Comparison of ENCODE assay signal across 10 mouse cellular contexts in the genomic region with DNA sequence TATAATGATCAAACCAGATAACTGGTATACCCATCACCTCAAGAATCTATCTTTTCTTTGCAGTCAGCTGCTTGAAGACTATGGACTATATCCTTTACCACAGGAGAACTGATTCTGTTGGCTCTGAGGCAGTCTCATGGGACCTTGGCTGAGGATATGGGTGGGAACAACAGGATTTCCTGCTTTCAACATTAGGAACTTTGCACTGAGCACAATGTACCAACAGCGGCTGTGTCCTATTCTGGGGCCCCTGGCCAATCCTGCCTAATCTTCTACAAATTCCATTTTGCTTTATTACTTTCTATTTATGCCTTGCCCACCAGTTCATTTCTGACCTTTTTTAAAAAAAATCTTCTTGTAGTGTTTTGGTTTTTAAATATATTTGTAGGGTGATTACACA. TPM values are rescaled to one million over a fixed set of nuclear protein-coding genes. Genes with fewer than 3 reads are reported as not detected.
DNase-seq lines count a peak whose midpoint lies in the region; ATAC-seq and TF ChIP-seq lines count a peak whose summit lies in the region.
"Had no signal": no experiment of that assay in that cellular context is flagged by ENCODE, and none has a peak within 500 bp of the region (broad histone marks: within the 10 kb centered on the region; RNA-seq: fewer than 3 reads in every experiment).

No protein-coding gene starts in this region.

- no peaks in the 10 kb centered on the region for H3K27me3 ChIP-seq in kidney, adult 2 months (replicated peaks; ENCODE audit: control insufficient read depth, insufficient read depth, low read length)
- no peaks in the 10 kb centered on the region for H3K27me3 ChIP-seq in forebrain, embryonic 16.5 days (replicated peaks; ENCODE audit: control insufficient read depth, insufficient read depth, low read length)
- H3K27me3 ChIP-seq: limb, embryonic 15.5 days had no signal

- no peaks in the 10 kb centered on the region for H3K9me3 ChIP-seq in forebrain, embryonic 16.5 days (ENCODE audit: control insufficient read depth, low read length)
- H3K9me3 ChIP-seq: limb, embryonic 15.5 days had no signal

- H3K4me2 ChIP-seq in forebrain, embryonic 16.5 days (ENCODE audit: low read length): no peak overlapping the region
- H3K4me2 ChIP-seq: limb, embryonic 15.5 days had no signal

- no peak for TF ChIP-seq CTCF in kidney, adult 2 months (conservative IDR thresholded peaks at IDR 0.05; ENCODE audit: insufficient read depth, insufficient read length, low read depth, low read length)

- H3K4me3 ChIP-seq in kidney, adult 2 months (ENCODE audit: insufficient read depth, low read depth, low read length): no peak overlapping the region
- no peak overlapping the region for H3K4me3 ChIP-seq in forebrain, embryonic 16.5 days (replicated peaks; ENCODE audit: low read length)
- H3K4me3 ChIP-seq: limb, embryonic 15.5 days had no signal

- ATAC-seq in forebrain, embryonic 16.5 days: no peak
- ATAC-seq: activated CD4-positive, CD25-positive, alpha-beta regulatory T cell, adult 4 months had no signal

- TF ChIP-seq POLR2A in kidney, adult 2 months (IDR thresholded peaks at IDR 0.05; ENCODE audit: low read depth, low read length): no peak

- 76% methylated on average over 1 of the region's 1 CpGs for WGBS in kidney, adult 2 months
- 92% methylated on average over 1 of the region's 1 CpGs for WGBS in forebrain, embryonic 16.5 days

- 0 out of 2 replicates have a peak, but pooled peaks cover 3% of the 10 kb centered on the region for H3K4me1 ChIP-seq in kidney, adult 2 months (ENCODE audit: control insufficient read depth, insufficient read depth, low read length)
- H3K4me1 ChIP-seq in forebrain, embryonic 16.5 days (replicated peaks; ENCODE audit: control insufficient read depth, insufficient read depth, low read length): no peaks in the 10 kb centered on the region

- H3K27ac ChIP-seq in kidney, adult 2 months (ENCODE audit: insufficient read depth, low read depth, low read length): peak overlapping the region; percentile 100
- no peak overlapping the region for H3K27ac ChIP-seq in forebrain, embryonic 16.5 days (ENCODE audit: low read length)

- intact Hi-C loops in gastrocnemius, postnatal 14 days (cut with DNase I; ENCODE audit: low total_unique reads): loop anchor here (10.0 kb wide), 1 partner anchor 89 kb away; no protein-coding TSS in a partner anchor

- no peak overlapping the region for H3K9ac ChIP-seq in forebrain, embryonic 16.5 days (replicated peaks; ENCODE audit: low read depth, low read length)
- H3K9ac ChIP-seq: limb, embryonic 15.5 days had no signal

- no peaks in the 10 kb centered on the region for H3K36me3 ChIP-seq in kidney, adult 2 months (ENCODE audit: control insufficient read depth, insufficient read depth, low read length)
- H3K36me3 ChIP-seq in forebrain, embryonic 16.5 days (ENCODE audit: control insufficient read depth, insufficient read depth): no peaks in the 10 kb centered on the region
- H3K36me3 ChIP-seq: limb, embryonic 15.5 days had no signal

- peak; percentile 27 for DNase-seq in gastrocnemius, postnatal 14 days
- DNase-seq in gastrocnemius, postnatal 4 days (ENCODE audit: low spot score in 2 of 2): no peak
- peak; percentile 94 for DNase-seq in heart, adult 8-10 months (ENCODE audit: low spot score)
- peak; percentile 90 for DNase-seq in kidney, adult 2 months
- peak; percentile 62 for DNase-seq in lung, postnatal 14 days
- no peak for DNase-seq in layer of hippocampus, adult 11-12 months (ENCODE audit: low spot score)
- no peak for DNase-seq in cerebellum, postnatal 14 days

RNA-seq across cellular contexts. Expression of a gene that starts 21.0 kb away (rescaled TPM):
- total RNA-seq in gastrocnemius, postnatal 14 days (2021): 10 to 100 TPM in 1 of 2 experiments, 1 to 10 TPM in 1; 9.0 to 11.4 TPM
- 10 to 100 TPM; 19.2 to 26.4 TPM for total RNA-seq in gastrocnemius, postnatal 4 days (2021)
- 10 to 100 TPM; 12.4 to 24.6 (median 17.0) TPM for total RNA-seq in heart, adult 8-10 months (2022)
- 24.0 and 24.7 TPM in 2 replicates for polyA plus RNA-seq in kidney, adult 2 months (2012; rRNA removed)
- 23.0 and 26.4 TPM in 2 replicates for polyA plus RNA-seq in forebrain, embryonic 16.5 days (2015; fragmentation: Nextera tagmentation; extraction: Ambion mirVana)

Comparison
In these comparisons a context has a peak if more than half of its experiments do, and no peak if none do; other contexts are left out.
1. DNase-seq: peak in gastrocnemius, postnatal 14 days (single experiment), heart, adult 8-10 months (single experiment), kidney, adult 2 months (single experiment) and lung, postnatal 14 days (single experiment); none in gastrocnemius, postnatal 4 days (0 of 2), layer of hippocampus, adult 11-12 months (single experiment) and cerebellum, postnatal 14 days (0 of 2).